Mouse (Mus musculus) cortical plate, adult 2 months (tissue): ENCODE measurements at regions not wholly inside any gene's neighbourhood (a gene's known extent, or its start where the extent isn't known, plus 50 kb on each side); places are given as distances from the start of the nearest gene placed in this dataset.

Source experiments
- CTCF ChIP-seq: fragments of 200-500 bp; IDR thresholded peaks from 2 replicates; pipeline ENCODE4 v1.5.1; 2011; ENCODE audit warnings: mild to moderate bottlenecking, control low read depth, low read length; ENCODE audit not compliant: insufficient read depth; ENCODE audit errors: extremely low read depth
- POLR2A ChIP-seq: fragments of 200-500 bp; IDR thresholded peaks from 2 replicates; pipeline ENCODE4 v1.6.1; 2011; ENCODE audit warnings: mild to moderate bottlenecking, low read length, control low read depth; ENCODE audit not compliant: insufficient read depth; ENCODE audit errors: extremely low read depth

GRCm38 (mm10) chr10:9531931-9532330, 143.1 kb downstream of the Samd5 start:
- no peak for TF ChIP-seq CTCF
- no peak for TF ChIP-seq POLR2A
